Mouse (Mus musculus) layer of hippocampus, postnatal 14 days (tissue): ENCODE results near the gene C1qtnf6. TPM values are rescaled to one million over a fixed set of nuclear protein-coding genes. Genes with fewer than 3 reads are reported as not detected.

ENCODE experiments used
- DNase-seq, 2 experiments: peaks; one replicate each; pipeline ENCODE4 v3.0.0; 2021 to 2022; ENCODE audit warnings: low spot score in 2 of 2, mixed read lengths in 1 of 2
- total RNA-seq, 2 experiments: library from RNA; stranded (reverse); gene quantifications; 2 replicates each; pipeline ENCODE4 v1.2.3; 2021

Gene C1qtnf6
- total RNA-seq, 2 experiments from 2014 or later: 10.8 to 12.0 TPM

DNA sequence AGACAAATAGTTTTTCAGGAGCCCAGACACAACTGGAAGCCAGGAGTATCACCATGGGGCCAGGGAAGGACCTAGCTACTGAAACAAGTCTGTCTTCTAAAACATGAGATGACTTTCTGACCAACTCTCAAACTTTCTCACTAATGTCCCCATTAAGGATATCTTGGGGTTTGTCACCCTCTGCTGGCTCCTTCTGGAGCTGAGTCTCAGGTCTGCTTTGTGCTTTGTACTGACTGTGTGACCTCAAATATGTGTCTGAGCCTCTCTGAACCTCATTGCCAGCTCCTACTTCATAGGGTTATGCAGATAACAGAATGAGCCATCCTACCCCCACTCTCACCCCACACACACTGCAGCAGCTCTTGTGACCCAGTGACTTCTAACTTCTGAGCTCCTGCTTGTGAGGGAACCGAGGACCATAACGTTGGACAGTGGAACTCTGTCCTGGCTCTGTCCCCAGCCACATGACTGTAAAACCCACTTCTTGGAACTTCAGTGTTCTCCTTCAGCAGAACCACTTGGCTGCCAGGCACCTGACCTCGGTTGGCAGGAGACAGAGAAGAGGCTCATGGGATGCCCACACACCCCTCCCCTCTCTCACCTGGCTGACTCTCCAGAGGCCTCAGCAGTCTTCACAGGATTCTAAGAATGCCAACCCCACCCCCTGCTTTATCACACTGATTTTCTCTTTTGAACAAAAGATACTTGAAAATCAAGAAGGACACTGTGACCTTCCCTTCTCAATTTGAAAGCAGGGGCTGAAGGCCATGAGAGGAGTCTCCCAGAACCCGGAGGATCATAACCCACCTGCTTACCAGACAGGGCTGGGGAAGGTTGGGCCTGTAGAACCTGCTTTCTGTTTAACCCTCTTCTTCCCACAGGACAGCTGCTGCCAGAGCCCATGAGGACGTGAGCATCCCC is 16.5 kb upstream of the C1qtnf6 start:
- DNase-seq: no peak

DNA sequence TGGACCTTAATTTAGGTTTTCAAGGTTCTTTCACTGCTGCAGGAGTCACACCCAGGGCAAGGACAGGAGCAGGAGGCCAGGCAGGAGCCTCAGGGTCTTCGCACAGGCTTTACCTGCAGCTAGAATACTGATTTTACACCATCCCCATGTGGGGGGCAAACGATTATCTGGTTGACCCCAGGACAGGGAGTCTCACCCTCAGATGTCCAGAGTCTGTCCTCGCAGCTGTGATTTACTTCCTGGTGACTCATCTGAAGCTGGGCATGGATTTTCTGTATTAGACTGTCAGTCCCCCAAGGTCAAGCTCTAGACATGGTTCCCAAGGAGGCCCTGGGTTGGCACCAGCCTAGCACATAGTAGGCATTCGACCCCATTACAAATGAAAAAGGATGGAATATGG is 14.8 kb upstream of the C1qtnf6 start:
- DNase-seq: no peak

GRCm38 (mm10) chr15:78544561-78545001 is 13.4 kb upstream of the C1qtnf6 start, which contains the start of gene Sstr3:
TSS of gene Sstr3 (minus strand) at chr15:78544685.
- no peak for DNase-seq

DNA sequence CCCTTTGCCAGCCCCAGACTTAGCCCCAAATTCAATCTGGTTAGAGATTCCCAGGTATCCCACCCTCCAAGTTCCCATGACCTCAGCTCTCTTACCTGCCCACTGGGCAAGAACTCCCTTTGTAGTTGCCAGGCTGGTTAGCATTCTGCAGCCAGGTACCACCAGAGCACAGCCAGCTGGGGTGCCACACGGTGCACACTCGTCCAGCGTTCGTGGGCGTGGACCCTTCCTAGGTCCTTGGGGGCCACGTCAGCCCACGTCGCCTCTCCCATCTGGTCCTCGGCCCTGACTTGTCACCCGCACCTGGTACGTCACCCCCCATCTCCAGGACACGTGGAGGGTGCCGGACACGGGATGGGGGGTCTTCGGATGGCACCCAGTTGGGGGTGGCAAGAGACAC is 12.8 kb upstream of the C1qtnf6 start:
- DNase-seq: no peak

DNA sequence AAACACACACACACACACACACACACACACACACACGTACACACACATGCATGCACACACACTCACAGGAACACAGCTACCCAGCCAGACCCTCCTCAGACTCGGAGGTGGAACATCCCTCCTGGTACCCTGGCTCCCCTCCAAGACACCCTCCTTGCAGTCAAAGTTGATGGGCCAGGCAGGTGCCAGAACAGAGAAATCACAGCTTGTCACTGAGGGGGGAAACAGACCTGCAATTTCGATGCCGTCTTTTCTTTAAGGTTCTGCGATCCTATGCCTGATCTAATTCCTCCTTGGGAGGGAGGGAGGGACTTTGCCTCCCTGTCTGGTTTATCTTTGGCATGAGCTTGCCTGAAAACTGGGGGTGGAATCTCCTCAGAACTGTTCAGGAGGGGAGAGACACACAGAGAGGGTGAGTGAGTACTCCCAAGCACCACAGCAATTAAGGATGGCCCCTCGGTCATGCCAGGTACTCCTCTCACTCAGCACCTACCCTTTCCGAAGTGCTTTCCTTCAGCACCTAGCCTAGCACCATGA is 11.6 kb upstream of the C1qtnf6 start:
- DNase-seq: no peak

DNA sequence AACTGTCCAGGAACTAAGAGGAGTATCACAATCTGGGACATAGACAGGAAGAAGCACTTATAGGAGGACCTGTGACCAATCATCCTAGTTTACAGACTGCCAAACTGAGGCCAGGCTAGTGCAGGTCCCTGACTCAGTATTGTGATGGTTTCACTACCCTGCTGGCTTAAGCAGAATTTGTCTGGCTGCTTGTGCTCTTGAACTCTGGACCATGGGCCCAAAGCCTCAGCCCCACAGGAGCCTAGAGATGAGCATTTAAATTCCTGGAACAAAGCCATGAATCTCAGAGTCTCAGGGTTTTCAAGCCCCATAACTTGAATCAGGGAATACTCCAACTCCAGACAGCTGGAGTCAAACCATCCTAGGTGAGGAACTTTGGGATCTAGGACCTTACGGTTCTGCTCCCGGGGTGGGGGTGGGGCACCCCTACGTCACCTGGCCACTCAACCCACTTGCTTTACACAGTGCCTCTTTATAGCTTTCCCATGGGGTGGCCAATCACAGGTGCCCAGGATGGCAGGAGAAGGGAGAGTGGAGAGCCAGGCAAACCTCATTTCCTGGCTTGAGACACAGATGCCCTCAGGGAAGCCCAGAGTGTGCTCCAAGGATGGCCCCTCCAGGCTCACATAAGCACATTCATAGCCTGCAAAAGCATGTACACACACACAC is 11.0 kb upstream of the C1qtnf6 start:
- no peak for DNase-seq

- no peak for DNase-seq
These were observed 10.4 kb upstream of the C1qtnf6 start for GRCm38 (mm10) chr15:78541606-78542005.

- DNase-seq: no peak
These were observed 9.8 kb upstream of the C1qtnf6 start for GRCm38 (mm10) chr15:78541036-78541435.

GRCm38 (mm10) chr15:78535723-78536421 is 4.7 kb upstream of the C1qtnf6 start:
- no peak for DNase-seq

GRCm38 (mm10) chr15:78533346-78533835 is 2.2 kb upstream of the C1qtnf6 start:
- no peak for DNase-seq

- no peak for DNase-seq
These were observed 1.5 kb upstream of the C1qtnf6 start for GRCm38 (mm10) chr15:78532566-78533345.

DNA sequence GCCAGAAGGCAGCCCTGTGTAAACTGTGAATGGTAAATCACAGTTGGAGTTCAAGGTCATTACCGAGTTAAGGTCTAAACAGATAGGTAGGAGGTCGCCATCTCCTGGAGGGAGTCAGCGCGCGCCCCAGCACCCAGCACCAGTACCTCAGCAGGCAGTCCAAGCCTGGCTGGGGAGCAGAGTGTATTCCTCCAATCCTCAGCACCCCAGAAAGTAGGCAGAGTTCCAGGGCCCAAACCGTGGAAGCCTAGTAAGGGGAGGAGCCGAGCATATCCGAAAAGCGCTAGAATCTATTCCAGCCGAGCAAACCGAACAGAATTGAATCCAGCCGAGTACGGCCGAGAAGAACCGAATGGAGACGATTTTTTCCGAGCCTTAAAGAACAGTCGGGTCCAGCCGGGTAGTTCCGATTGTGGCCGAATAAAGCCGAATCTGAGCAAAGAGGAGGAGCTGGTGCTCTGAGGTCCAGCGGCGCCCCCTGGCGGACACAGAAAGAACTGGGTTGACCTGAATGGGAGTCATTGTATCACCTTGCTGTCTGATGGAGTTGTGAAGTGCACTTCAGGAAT is 769 bp upstream of the C1qtnf6 start:
- DNase-seq: peak; percentile 100

GRCm38 (mm10) chr15:78531451-78531720 is 170 bp upstream of the C1qtnf6 start:
- no peak for DNase-seq

GRCm38 (mm10) chr15:78530141-78530540 is 1.1 kb downstream of the C1qtnf6 start:
- no peak for DNase-seq

DNA sequence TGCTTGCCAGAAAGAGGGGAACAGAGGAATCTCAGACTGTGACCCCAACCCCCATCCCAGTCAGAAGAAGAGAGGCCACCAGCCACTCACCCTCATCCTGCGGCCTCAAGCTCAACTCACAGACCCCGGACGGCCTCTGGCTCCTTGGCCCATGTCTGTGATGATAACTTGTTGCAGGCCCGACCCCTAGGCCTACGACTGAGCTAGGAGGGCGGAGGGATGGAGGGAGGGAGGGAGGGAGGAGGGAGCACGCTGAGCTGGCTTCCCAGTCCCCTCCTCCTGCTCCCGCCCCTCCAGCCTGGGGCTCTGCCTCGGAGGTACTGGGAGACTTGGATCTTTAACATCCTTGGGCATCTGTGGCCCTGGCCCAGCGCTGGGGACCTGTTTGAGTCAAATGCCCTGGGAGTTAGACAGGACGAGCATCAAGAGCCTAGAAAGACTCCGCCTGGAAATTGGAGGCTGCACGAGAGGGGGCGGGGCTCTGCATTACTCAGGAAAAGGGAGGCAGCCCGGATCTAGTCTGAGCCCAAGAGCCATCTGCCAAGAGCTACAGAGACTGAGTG is 1.7 kb downstream of the C1qtnf6 start:
- DNase-seq: peak; percentile 71

- no peak for DNase-seq
These were observed 2.3 kb downstream of the C1qtnf6 start for GRCm38 (mm10) chr15:78528726-78529411.

- DNase-seq: peak; percentile 71 to 83
These were observed 3.2 kb downstream of the C1qtnf6 start for GRCm38 (mm10) chr15:78527973-78528372.

GRCm38 (mm10) chr15:78524163-78524562 is 7.1 kb downstream of the C1qtnf6 start:
- no peak for DNase-seq

DNA sequence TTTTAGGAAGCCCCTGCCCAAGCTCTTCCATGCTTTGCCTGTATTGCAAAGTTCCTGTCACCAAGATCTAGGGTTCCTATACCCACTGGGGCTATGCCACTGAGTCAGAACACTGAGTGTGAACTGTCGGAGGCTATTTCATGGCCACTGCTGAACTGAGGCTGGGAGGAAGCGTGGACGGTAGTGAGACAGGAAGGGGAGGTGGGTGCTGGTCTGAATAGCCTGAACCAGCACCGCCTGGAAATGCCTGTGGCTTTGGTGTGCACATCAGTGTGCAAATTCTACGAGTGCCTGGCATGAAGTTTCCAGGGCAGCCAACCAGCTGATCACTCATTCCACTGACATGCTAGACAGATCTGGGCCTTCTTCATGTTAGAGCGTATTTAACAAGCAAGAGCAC is 9.3 kb downstream of the C1qtnf6 start:
- no peak for DNase-seq
